Mouse (Mus musculus) right cerebral cortex, adult 2 months (tissue): ENCODE results near the gene Fam172a.
A peak's percentile ranks its signal among the peaks of the same experiment; 100 is the strongest.
"Not testable (repeated sequence)": the region's sequence is repeated elsewhere in the genome, so short reads cannot be mapped to it uniquely, and the experiment has no call there.

Source experiments
- DNase-seq, 2 experiments: peaks; one replicate each; pipeline ENCODE4 v3.0.0; 2021 to 2022; ENCODE audit warnings: low spot score in 2 of 2

Fam172a gene

GRCm38 (mm10) chr13:77701733-77702132, at the start of gene Fam172a:
Gene Fam172a, plus strand, starts transcription at chr13:77702033.
- DNase-seq, result not testable (repeated sequence)

- DNase-seq, result no peak
These were observed 13.2 kb upstream of the Fam172a start for GRCm38 (mm10) chr13:77688651-77689050.

DNA sequence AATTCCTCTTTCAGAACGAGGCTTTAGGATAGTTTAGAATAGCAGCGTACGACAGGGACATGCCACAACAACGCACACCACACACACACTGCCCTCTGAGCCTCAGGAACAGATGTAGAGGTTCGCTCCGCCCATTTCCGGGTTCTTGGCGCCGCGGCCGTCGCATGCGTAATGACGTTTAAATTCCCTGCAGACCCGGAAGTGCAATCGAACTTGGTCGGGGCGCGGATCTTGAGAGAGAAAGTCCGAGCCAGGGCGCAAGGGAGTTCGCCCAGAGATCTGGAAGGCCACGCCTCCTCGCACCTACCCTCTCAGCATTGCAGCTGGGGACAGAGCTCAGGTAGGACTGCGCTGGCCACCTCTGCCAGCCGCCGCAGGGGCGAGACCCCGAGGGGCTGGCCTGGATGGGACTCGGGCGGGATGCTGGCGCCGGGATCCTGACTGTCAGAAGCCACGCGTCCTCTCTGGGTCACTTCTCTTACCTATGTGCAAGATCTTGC, 6.7 kb downstream of the Fam172a start:
- DNase-seq, result peak; percentile 95

GRCm38 (mm10) chr13:77717499-77717898, 15.7 kb downstream of the Fam172a start:
- DNase-seq, result no peak

- no peak for DNase-seq
These were observed 41.0 kb downstream of the Fam172a start for GRCm38 (mm10) chr13:77742822-77743221.

- DNase-seq, result no peak
These were observed 75.8 kb downstream of the Fam172a start for GRCm38 (mm10) chr13:77777606-77778005.

- DNase-seq, result not testable (repeated sequence)
These were observed 105.5 kb downstream of the Fam172a start for GRCm38 (mm10) chr13:77807341-77807740.

- DNase-seq, result no peak
These were observed 108.6 kb downstream of the Fam172a start for GRCm38 (mm10) chr13:77810449-77810848.

- no peak for DNase-seq
These were observed 124.3 kb downstream of the Fam172a start for GRCm38 (mm10) chr13:77826138-77826537.

GRCm38 (mm10) chr13:77843017-77843654, 141.3 kb downstream of the Fam172a start:
- DNase-seq, result no peak

DNA sequence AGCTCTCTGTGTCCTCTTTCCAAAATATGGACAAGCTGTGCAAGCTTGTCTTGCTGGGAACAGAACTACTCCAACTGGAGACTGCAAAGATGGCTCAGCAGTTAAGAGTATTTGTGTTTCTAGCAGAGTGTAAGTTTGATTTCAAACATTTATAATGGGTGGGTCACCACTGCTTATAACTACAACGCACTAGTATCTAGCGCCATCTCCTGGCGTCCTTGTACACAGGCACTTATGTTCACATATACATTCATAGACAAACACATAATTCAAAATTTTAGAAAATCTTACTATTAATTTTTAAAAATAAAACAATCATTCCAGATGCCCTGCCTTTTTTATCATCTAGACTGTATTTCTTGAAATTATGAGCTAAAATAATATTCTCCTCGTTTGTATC, 147.0 kb downstream of the Fam172a start:
- DNase-seq, result no peak

GRCm38 (mm10) chr13:77864804-77865203, 163.0 kb downstream of the Fam172a start:
- DNase-seq, result no peak

GRCm38 (mm10) chr13:77868314-77868713, 166.5 kb downstream of the Fam172a start:
- DNase-seq, result no peak

DNA sequence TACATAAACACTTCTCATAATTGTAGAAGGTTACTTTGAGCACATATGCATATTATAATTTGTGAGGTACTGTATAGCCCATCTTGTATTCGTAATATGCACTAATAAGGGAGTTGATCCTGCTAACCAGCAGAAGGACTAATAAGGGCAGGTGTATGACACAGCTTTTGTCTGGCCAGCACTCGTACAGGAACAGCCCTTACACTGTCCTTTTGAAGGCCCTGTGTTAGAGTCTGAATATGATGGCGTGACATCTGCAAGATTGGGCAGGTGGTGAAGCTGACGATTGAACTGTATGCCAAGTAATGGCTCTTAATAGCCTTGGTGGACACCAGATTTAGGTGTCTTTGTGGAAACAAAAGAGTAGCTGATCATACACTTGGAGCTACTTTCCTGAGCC, 176.3 kb downstream of the Fam172a start:
- DNase-seq, result no peak

GRCm38 (mm10) chr13:77878545-77878944, 176.7 kb downstream of the Fam172a start:
- DNase-seq, result no peak

- no peak for DNase-seq
These were observed 195.8 kb downstream of the Fam172a start for GRCm38 (mm10) chr13:77897619-77898018.

- DNase-seq, result no peak
These were observed 196.4 kb downstream of the Fam172a start for GRCm38 (mm10) chr13:77898066-77898796.

DNA sequence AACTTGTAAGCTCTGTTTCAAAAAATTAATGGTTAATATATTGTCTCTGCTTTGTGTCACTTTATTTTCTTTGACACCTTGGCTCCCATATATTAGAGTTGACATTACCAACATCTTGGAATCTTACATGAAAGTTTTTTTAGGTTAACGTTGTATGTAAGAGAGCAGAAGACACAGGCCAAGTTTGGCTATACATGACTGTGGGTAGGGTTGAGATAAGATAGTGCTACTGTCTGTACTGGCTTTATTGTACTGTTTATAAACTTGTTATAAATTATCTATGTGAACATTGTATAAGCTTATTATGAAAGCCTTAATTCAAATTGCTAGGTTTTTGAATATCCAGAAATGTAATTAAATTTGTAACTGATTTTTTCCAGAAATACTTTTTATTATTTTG, 197.9 kb downstream of the Fam172a start:
- no peak for DNase-seq

DNA sequence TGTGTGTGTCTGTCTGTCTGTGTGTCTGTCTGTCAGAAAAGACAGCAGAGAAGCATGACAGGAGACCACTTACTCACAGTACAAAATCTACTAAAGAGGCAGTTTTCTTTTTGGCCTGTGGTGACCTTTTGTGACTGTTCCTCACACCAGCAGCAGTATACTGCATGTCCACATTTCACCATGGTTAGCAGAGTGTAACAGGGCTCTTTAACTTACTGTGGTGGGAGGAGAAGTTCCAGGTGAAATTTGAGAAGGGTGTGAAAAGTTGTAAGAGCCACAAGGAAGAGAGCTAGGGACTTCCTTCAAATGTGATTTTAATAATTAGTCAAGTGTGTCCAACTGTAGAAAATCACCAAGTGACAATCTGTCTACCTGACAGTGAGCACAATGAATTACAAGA, 199.0 kb downstream of the Fam172a start:
- DNase-seq, result no peak

DNA sequence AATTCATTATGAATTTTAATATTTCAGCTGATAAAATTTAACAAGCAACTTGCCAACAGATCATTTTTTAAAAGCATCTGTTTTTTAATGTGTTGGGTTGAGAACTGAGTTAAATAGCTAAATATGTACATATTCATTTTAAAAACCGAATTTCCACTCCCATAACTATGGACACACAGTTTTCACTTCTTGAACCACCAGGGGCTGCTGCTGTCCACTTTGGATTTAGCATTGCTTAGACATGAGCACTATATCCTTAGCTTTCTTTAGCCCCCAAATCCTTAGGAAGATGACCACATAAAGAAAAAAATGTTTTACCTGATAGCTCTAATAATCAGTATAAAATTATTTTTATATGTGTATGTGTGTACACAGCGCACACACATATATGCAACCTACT, 207.4 kb downstream of the Fam172a start:
- DNase-seq, result no peak

DNA sequence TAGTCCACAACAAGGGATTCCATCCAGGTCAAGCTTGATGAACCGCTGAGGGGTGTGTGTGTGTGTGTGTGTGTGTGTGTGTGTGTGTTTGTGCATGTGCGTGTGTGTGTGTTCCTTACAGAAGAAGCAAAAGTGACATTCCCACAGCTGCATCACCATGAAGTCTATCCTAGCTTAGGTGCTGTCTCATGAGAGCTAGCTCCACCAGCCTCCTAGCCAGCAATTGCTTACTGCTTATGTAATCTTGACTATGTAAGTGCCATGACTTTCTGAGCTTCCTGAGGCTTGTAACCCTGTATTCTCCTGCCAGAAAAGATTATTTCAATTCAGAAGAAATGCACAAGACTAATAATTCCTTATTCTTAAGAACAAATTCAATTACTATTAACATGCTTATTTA, 221.0 kb downstream of the Fam172a start:
- no peak for DNase-seq

DNA sequence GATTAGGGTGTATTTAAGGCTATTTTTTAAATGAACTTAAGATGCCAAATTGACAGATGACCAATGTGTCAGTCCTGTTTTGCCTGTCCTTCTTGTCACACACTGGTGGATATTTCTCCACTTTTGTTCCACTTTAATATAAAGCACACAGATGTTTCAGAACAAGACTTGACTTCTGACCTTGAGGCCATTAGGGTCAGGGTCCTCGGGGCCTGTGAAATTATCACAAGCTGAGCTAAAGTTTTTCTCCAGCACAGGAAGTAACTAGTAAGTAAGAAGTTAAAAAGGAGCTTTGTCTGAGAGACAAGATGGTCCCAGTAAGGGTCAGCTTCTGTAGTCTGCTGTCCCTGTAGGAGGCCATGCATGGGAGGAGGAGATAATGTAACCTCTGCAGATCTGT, 255.8 kb downstream of the Fam172a start:
- no peak for DNase-seq
